In the genomic region with DNA sequence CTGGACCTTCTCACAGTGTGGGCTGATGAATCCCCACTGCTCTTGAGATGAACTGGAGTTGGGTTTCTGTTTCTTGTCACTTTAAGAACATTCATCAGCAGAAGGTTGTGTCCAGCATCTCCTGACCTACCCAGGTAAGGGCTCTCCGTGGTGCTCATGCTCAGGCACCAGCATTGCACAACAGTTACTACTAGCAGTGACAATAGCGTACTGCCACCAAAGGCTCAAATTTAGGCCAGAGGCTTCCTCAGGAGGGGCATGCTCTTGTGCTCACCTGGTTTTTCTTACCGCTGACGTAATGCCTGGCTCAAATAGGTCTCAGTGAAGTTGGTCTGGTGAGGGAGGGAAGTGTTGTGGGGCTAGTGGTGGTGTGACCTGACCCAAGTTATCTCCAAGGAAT, we compare ENCODE assay signal across 23 mouse cellular contexts.
DNase-seq lines count a peak whose midpoint lies in the region; ATAC-seq and TF ChIP-seq lines count a peak whose summit lies in the region.
"Had no signal": no experiment of that assay in that cellular context is flagged by ENCODE, and none has a peak within 500 bp of the region (broad histone marks: within the 10 kb centered on the region; RNA-seq: fewer than 3 reads in every experiment).

No protein-coding gene starts in this region.

- TF ChIP-seq POLR2A in bone marrow macrophage, adult 2 months (IDR thresholded peaks at IDR 0.05; ENCODE audit: borderline replicate concordance, low read depth, low read length) = no peak
- no peak for TF ChIP-seq POLR2A in embryonic fibroblast, embryonic 13.5 days (IDR thresholded peaks at IDR 0.05; ENCODE audit: low read depth, low read length)

- no peaks in the 10 kb centered on the region for H3K9me3 ChIP-seq in stomach, embryonic 16.5 days (replicated peaks; ENCODE audit: control insufficient read depth, low read length)
- H3K9me3 ChIP-seq in limb, embryonic 10.5 days (replicated peaks) = no peaks in the 10 kb centered on the region
- H3K9me3 ChIP-seq: embryonic facial prominence, embryonic 13.5 days; forebrain, embryonic 10.5 days; hindbrain, embryonic 15.5 days had no signal

- peak overlapping the region; percentile 97 for H3K27ac ChIP-seq in bone marrow macrophage, adult 2 months (ENCODE audit: insufficient read depth, low read depth, low read length)
- 0 out of 2 replicates have a peak overlapping the region, but pooled peaks have one; percentile 79 for H3K27ac ChIP-seq in embryonic fibroblast, embryonic 13.5 days (ENCODE audit: insufficient read depth, low read length)
- H3K27ac ChIP-seq in stomach, embryonic 16.5 days (ENCODE audit: low read length) = peak overlapping the region; percentile 58; the same call in 1 of the 2 replicates
- H3K27ac ChIP-seq in limb, embryonic 10.5 days = no peak overlapping the region
- H3K27ac ChIP-seq: embryonic facial prominence, embryonic 10.5 days; embryonic facial prominence, embryonic 13.5 days; forebrain, embryonic 10.5 days; forebrain, embryonic 13.5 days; heart, embryonic 13.5 days; hindbrain, embryonic 12.5 days; hindbrain, embryonic 15.5 days had no signal

- H3K4me3 ChIP-seq in bone marrow macrophage, adult 2 months (ENCODE audit: insufficient read depth, low read length) = no peak overlapping the region
- no peak overlapping the region for H3K4me3 ChIP-seq in embryonic fibroblast, embryonic 13.5 days (ENCODE audit: insufficient read depth, low read length)
- no peak overlapping the region for H3K4me3 ChIP-seq in stomach, embryonic 16.5 days (replicated peaks; ENCODE audit: low read length)
- no peak overlapping the region for H3K4me3 ChIP-seq in limb, embryonic 10.5 days
- H3K4me3 ChIP-seq: embryonic facial prominence, embryonic 10.5 days; embryonic facial prominence, embryonic 13.5 days; forebrain, embryonic 10.5 days; forebrain, embryonic 13.5 days; heart, adult 2 months; heart, embryonic 10.5 days; heart, embryonic 13.5 days; hindbrain, embryonic 12.5 days; hindbrain, embryonic 15.5 days had no signal

- peaks cover 46% of the 10 kb centered on the region for H3K4me1 ChIP-seq in bone marrow macrophage, adult 2 months (ENCODE audit: control insufficient read depth, insufficient read depth, low read length)
- H3K4me1 ChIP-seq in embryonic fibroblast, embryonic 13.5 days (ENCODE audit: control insufficient read depth, insufficient read depth, low read length) = no peaks in the 10 kb centered on the region
- H3K4me1 ChIP-seq in stomach, embryonic 16.5 days (ENCODE audit: control insufficient read depth, insufficient read depth, low read length) = no peaks in the 10 kb centered on the region
- H3K4me1 ChIP-seq in limb, embryonic 10.5 days = peaks cover 28% of the 10 kb centered on the region
- H3K4me1 ChIP-seq: forebrain, embryonic 13.5 days; heart, embryonic 10.5 days; heart, embryonic 13.5 days had no signal

- peak; percentile 47 to 71 for DNase-seq in lung, adult 18-20 months
- DNase-seq in lung, postnatal 14 days = no peak
- DNase-seq in limb, embryonic 10.5 days (ENCODE audit: low spot score) = no peak
- DNase-seq in kidney, adult 9 months = no peak
- DNase-seq: cerebellum, adult 11-12 months; cerebellum, adult 8-10 months; cerebellum, postnatal 36 days; embryo, embryonic 11 days; gastrocnemius, postnatal 14 days had no signal

- H3K36me3 ChIP-seq in stomach, embryonic 16.5 days (ENCODE audit: control insufficient read depth, insufficient read depth, low read length) = peaks cover 13% of the 10 kb centered on the region
- H3K36me3 ChIP-seq in limb, embryonic 10.5 days = peaks cover 27% of the 10 kb centered on the region

- H3K9ac ChIP-seq in stomach, embryonic 16.5 days (ENCODE audit: low read length) = no peak overlapping the region
- H3K9ac ChIP-seq: embryonic facial prominence, embryonic 13.5 days; forebrain, embryonic 13.5 days; heart, embryonic 13.5 days; hindbrain, embryonic 12.5 days; hindbrain, embryonic 15.5 days had no signal

- WGBS in stomach, embryonic 16.5 days = 94% methylated on average over 4 of the region's 4 CpGs
- WGBS in limb, embryonic 10.5 days = 96% methylated on average over 4 of the region's 4 CpGs

- TF ChIP-seq CTCF in bone marrow macrophage, adult 2 months (IDR thresholded peaks at IDR 0.05; ENCODE audit: low read depth, low read length) = no peak
- no peak for TF ChIP-seq CTCF in embryonic fibroblast, embryonic 13.5 days (IDR thresholded peaks at IDR 0.05; ENCODE audit: borderline replicate concordance, insufficient read depth, low read length)

- no peak overlapping the region for H3K4me2 ChIP-seq in stomach, embryonic 16.5 days (ENCODE audit: low read depth, low read length)
- H3K4me2 ChIP-seq: embryonic facial prominence, embryonic 13.5 days; forebrain, embryonic 13.5 days; heart, embryonic 13.5 days; hindbrain, embryonic 12.5 days; hindbrain, embryonic 15.5 days had no signal

- no peaks in the 10 kb centered on the region for H3K27me3 ChIP-seq in stomach, embryonic 16.5 days (ENCODE audit: control insufficient read depth, insufficient read depth, low read length)
- H3K27me3 ChIP-seq in limb, embryonic 10.5 days (ENCODE audit: low read depth, poor library complexity, severe bottlenecking) = no peaks in the 10 kb centered on the region
- H3K27me3 ChIP-seq: embryonic facial prominence, embryonic 13.5 days; forebrain, embryonic 13.5 days; heart, embryonic 13.5 days; hindbrain, embryonic 12.5 days; hindbrain, embryonic 15.5 days had no signal

- ATAC-seq in stomach, embryonic 16.5 days (ENCODE audit: insufficient read depth, low FRiP score) = no peak
- ATAC-seq: CD4-positive, CD25-positive, alpha-beta regulatory T cell, adult 4 months; forebrain, embryonic 13.5 days; forebrain, embryonic 16.5 days had no signal

Comparison
In these comparisons a context has a peak if more than half of its experiments do, and no peak if none do; other contexts are left out.
1. DNase-seq: peak in lung, adult 18-20 months (2 of 2); none in lung, postnatal 14 days (single experiment), limb, embryonic 10.5 days (single experiment) and kidney, adult 9 months (single experiment).